Mouse (Mus musculus) hematopoietic stem cell, adult 5-6 weeks (primary cell): ENCODE data around the gene Ddx6. TPM values are rescaled to one million over a fixed set of nuclear protein-coding genes. Genes with fewer than 3 reads are reported as not detected.
"Not testable (repeated sequence)": the region's sequence is repeated elsewhere in the genome, so short reads cannot be mapped to it uniquely, and the experiment has no call there.

ENCODE experiments used
- ATAC-seq, 2 experiments: fragments of 125-278 bp in 1 of 2; replicated peaks in 1 of 2; 2 replicates each; pipeline ENCODE4 v1.8.0; 2016 to 2017; ENCODE audit warnings: inconsistent platforms in 2 of 2, mild to moderate bottlenecking in 2 of 2, moderate number of reproducible peaks in 2 of 2, low read depth in 1 of 2, moderate TSS enrichment in 1 of 2; ENCODE audit not compliant: low FRiP score in 2 of 2, poor library complexity in 2 of 2, severe bottlenecking in 2 of 2, insufficient read depth in 1 of 2, low TSS enrichment in 1 of 2
- total RNA-seq: library from RNA; stranded (forward); fragments of 172-1452, 232-1000 nt; gene quantifications from 2 replicates; pipeline ENCODE4 v1.2.3, GENCODE M21; 2017

The Ddx6 gene
- 131 and 147 TPM in 2 replicates for total RNA-seq

DNA sequence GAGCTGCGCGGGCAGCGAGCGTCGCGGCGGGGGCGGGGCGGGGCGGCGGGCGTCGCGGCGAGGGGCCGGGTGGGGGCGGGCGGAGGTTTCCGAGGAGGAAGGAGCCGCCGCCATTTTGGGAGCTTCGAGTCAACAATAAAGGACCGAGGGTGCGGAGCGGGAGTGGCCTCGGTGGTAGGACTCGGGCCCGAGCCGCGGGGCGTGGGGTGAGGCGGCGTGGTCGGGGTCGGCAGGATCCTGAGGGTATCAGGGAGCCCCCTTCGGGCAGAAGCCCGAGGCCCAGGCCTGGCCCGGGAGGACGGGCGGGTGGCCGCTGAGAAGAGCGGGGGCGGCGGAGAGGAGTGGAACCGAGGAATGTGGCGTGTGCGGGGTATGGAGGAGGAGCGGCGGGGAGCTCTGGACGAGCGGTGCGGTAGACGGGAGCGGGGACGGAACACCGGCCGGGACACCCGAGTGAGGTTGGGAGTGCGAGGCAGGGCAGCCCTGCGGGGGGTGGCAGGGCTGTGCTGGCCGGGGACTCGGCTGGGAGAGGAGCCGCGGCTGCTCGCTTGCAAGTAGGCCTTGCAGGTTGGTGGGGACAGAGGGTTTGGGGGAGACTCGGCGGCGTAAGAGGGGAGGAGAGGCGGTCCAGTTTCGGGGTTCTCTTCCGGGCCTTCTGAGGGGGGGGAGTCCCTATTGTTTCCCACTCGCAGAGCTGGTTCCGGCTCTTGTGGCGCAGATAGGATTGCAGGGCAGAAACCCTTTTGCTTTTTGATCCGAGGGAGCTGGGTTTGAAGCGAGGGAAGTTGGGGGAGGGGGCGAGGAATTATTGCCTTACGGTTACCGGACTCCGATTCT, at the start of gene Ddx6:
Ddx6 (plus strand) TSS at position 114 of the 837 bp plus-strand sequence.
- ATAC-seq = peak in 1 of 2 experiments; percentile 39; a peak in 2 of 4 replicates

DNA sequence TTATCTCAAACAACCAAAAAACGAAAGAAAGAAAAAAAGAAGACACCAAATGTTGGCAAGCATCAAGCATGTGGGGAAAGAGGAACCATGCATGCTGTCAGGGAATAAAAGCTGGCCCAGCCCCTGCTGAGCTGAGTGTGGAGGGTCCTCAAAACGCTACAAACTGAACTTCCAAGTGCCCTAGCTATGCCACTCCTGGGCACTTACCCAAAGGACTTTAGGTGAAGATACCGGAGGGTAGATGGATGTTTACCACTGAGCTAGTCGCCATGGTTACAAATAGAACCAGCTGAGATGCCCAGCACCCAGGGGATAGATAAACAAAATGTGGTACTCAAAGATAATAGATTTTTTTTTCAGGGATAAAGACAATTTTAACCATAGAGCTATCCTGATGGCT, 43.1 kb upstream of the Ddx6 start, which contains the start of gene Cxcr5:
Cxcr5 (minus strand) TSS at position 281 of the 400 bp plus-strand sequence.
- ATAC-seq = peak in 1 of 2 experiments; percentile 32; a peak in 1 of 4 replicates

DNA sequence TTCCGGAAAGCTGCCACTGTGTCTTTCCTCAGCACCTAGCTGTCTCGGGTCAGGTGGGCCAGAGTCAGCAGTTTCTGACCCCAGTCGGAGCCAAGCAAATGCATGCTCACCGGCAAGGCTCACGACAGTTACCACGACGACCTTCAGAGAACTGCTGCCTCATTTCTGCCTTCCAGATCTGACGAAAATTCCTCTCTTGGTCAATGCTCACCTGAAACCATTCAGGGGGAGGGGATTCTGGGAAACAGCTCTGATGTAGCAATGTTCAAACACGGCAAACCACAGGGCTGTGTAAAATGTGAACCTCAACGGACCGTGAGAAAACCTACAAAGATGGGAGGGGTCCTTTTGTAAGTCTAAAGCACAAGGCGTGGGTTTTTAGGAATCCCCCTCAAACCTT, 41.8 kb upstream of the Ddx6 start:
- no peak for ATAC-seq

DNA sequence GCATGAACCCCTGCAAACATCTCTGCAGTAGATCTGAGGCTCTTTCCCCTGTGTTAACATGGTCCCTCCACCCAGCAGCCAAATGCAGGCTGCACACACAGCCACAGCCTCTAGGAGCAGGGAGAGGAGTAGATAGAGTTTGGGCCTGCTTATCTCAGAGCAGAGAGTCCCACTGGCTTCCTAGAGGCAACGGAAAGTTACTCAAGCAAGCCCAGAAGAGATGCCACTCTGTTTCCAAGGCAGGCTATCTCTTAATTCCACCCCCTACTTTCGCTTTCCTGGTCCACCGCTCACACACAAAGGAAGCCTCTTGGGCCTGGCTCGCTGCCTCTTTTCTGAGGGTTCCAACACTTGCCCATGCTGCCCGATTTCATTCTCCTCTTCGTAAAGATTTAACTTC, 39.3 kb upstream of the Ddx6 start:
- peak; percentile 59 to 60 for ATAC-seq

DNA sequence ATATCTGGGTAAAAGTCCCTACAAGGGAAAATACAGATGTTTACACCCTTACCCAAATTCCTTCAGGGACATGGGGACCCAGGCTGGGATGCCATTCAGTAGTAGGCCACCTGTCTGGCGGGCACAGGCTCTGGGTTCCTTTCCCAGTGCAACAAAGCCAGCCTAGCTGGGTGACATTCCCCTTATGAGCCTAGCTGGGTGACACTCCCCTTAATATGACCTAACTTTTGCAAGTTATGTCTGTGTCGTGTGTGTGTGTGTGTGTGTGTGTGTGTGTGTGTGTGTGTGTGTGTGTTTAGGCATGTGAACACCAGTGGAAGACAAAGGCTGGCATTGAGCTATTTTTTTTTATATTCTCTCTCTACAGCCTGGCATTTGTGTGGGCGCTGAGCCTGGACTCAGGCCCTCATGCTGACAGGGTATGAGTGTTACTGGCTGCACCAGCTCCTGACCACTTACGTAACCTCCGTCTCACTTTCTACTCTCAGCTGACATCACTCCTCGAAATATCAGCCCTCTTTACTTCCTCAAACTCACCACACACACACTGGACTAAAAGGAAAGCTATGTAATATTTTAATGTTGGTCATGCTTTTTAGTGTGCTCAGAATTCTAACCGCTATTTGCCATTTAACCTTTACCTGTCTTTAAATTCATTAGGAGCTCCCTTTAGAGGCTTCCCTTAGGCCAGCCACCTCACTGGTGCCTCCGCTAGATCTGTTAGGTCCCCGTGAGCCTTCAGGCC, 37.2 kb upstream of the Ddx6 start:
- peak; percentile 78 to 92 for ATAC-seq

DNA sequence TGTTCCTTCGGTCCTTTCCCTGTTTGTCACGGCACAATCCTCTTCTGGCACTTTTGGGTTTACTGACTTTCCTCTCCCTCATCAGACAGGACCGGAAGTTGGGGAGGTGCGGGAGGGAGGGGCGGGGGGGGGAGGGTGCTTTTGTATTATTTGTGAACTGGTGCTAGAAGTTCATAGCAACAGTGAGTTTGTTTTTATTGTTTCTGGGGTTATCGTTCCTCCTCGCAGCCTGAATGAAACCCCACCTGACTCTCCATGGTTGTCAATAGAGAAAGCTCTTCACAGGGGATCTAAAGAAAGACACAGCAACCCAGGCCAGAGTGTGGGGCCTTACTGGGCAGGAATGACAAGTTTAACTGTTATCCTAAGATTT, 36.6 kb upstream of the Ddx6 start:
- no peak for ATAC-seq

DNA sequence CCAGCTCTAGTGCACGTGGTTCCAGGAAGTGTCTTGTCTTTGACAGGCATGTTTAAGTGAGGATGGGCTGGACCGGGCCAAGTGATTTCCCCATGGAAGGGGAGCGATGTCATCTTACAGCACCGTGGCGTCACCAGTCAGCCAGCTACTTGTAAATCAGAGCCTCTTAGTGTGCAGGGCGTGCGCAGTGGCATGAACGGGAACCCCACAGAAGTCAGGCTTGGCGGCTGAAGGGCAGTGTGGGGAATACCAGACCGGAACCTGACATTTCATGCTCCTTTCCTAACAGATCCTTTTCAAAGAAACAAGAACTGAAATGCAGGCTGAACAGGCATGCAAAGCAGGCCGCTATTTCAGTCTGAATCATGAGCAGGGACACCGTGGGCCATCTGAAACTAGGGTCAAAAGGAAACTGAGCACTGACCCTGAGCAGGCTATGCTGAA, 33.7 kb upstream of the Ddx6 start:
- ATAC-seq = no peak

DNA sequence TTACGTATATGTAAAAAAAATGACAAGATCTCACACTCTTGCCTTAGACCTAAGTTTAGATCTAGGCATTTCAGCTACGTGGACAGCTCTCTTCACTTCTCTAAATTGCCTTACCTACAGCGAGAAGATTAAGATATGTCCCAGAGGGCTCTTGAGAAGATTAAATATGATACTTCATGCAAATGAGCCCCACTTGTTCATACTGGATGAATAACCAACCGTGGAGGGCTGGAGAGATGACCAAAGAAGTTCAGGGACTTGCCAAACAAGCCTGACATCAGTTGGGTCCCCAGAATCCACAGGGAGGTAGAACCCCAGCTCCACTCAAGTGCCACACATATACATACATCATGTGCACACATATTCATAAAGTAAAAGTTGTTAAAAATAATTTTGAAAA, 31.4 kb upstream of the Ddx6 start:
- ATAC-seq = no peak

DNA sequence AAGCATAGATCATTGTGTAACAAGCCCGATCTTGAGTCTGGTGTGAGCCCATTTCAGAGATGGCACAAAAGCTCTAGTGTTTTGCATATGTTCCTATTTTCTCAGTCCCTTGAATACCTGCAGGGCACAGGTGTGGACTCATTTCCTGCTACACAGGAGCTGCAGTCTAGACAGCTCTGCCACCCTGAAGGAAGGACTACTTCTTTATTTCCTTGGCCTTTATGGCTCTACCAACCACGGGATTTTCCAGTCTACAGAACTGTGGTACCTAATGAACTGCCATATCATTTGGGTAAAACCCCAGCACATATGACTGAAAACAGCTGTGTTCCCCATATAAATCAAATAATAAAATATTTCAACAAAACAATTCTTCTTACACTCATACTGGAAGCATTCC, 29.6 kb upstream of the Ddx6 start:
- ATAC-seq = no peak

DNA sequence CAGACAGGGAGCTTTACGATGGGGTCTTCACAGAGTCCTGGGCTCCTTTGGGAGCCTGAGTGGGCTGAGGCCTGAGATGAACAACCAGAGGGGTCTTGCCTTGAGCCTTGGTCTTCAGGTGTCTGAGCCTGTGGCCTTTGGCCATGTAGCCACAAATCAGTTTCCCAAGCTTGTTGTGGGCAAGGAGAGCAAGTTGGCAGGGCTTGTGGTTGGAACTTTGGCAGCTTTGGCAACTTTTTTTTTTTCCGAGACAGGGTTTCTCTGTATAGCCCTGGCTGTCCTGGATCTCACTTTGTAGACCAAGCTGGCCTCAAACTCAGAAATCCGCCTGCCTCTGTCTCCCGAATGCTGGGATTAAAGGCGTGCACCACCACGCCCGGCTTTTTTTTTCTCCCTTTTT, 28.6 kb upstream of the Ddx6 start:
- not testable (repeated sequence) for ATAC-seq

DNA sequence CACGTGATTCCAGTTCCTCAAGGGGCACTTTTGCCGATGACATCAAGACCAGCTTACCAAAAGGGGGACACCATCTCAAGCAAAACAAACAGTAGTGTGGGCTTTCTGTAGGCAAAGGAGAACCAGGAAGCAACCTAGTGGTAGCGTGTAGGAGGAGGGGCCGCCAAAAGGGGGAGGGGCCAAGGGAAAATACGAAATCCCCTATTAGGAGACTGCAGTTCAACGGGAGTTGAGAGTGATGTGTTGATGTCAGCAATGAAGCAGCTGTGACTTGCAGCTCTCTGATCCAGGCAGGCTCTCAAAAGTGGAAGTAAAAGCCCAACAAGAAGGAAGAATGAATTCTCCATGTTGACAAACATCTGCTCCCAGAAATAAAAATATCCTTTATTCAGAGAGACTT, 25.3 kb upstream of the Ddx6 start:
- ATAC-seq = peak; percentile 85 to 87

DNA sequence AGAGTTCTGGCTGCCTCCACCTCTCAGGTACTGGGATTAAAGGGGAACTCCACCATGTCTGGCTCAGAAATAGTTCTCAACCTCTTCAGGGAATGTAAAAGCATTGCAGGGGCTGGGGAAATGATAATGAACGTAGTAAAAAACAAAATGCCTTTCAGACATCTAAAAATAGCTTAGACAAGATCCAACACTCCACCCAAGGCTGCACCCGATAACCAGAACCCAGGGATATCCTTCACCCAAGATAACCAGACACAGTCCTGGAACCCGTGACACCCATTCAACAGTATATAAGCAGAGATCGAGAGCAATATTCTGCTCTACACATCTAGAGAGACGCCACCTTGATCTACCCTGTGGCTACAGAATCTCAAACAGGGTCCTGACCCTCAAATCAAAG, 24.6 kb upstream of the Ddx6 start:
- no peak for ATAC-seq

DNA sequence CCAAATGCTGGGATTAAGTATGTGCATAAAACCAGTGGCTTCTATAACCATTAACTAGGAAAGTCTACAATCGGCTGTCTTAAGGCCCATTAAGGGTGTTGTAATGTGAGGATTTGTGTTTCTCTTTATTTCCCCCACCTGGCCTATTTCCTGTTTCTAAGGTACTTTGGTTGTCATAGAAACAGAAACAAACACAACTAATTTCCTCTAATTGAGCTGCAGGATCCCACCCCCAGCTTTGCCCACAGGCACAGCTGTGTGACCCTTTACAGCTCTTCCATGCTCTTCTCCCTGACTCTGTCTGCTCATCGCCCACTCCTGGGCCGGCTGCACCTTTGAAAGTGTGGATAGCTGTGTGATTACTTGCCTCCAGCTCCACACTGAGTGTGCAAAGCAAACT, 23.3 kb upstream of the Ddx6 start:
- ATAC-seq = peak; percentile 25 to 39; a peak in 1 of 4 replicates

DNA sequence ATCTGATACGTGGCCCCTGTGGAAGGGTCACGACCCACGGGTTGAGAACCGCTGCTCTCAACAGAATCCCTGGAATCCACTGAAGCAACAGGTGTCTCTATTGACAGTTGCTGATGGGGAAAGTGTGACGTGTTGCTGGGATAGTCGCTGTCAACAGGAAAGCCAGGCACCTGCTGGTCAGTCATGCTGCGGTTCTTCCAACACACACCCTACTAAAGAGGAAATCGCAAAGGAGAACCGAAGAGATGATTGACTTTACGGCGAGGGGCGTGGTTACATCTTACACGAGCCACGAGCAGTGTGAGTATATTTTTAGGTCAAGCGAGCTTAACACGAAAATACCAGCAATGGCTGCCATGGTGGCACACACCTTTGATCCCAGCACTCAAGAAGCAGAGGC, 22.3 kb upstream of the Ddx6 start:
- peak; percentile 48 to 70; a peak in 2 of 4 replicates for ATAC-seq

DNA sequence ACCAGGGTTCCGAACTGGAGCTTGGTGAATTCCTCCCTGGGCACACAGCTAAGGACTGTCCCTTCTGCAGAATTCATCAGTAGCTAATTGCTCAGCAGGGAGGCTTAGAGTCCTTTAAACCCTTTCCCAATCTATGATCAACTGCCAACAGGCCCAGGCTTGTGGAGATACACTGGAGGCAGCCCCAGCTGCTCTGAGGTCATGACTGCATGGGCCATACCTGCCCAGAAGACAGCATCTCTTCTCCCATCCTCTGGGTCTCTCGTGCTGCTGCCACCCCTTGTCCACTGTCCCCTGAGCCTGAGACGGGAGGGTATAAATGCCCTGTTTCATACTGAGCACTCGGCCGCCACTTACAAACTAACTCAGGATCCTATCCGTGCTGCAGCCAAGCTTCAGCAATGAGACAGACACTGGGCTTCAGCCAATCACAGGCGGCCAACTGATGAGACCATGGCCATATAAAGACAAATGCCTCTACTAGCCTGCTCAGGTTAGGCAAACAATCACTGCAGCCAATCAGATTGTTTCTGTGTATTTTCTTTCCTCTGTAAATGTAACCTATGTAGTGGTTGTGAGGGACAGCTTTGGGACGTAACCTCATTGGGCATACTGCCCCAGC, 17.9 kb upstream of the Ddx6 start:
- no peak for ATAC-seq

DNA sequence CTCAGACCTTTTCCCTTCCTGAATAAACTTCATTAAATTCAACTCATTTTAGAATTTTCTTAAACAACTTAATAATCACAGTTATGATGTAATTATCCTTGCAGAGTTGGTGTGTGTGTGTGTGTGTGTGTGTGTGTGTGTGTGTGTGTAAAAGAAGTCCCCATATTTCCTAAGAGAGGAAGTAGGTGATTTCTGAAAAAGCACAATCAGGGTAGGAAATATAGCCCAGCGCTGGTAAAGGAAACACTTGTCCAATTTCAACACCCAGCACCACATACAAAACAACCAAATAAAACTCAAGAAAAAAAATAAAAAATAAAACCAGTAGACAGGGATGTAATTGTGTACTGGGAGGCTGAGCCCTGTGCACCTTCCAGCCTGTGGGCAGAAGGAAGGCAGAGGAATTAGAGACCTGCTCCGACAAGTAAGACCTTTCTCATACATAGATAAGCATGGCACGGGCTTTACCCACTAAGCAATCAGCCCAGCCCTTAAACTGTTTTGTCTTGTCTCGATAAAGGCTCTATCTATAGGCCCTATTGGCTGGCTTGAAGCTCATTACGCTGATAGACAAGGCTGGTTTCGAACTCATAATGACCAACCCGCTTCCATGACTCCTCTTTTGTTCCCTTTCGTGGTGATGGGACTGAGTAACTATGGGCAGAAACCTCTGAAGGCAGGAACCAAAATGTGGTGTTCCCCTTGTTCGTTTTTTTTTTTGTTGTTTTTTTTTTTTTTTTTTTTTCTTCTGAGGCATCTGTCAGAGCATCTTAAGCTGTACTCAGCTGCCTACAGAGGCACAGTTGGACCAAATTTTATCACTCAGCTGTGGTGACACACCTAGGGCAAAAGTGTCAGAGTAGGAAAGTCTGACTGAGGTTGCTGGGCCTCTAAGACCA, 17.2 kb upstream of the Ddx6 start:
- no peak for ATAC-seq

DNA sequence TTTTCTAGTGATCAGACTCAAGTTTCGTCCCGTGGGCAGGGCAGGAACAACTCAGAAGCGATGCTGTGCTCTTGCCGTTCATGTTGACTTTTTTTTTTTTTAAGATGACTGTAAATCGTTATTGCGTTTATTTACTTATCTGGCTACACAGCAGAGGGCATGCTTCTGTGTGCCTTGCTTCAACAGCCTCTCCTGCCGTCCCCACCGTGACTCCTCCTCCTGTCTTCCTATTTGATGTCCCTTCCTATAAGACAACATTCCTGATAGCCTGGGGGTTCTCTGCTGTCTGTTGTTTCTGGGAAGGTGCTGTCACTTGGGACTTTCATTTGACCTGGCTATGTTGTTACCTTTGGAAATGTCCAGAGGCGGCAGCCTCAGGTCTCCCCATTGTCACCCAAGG, 16.1 kb upstream of the Ddx6 start:
- ATAC-seq = no peak
